Mouse (Mus musculus) CH12.LX (cell line): ENCODE data around the gene Bscl2. TPM values are rescaled to one million over a fixed set of nuclear protein-coding genes. Genes with fewer than 3 reads are reported as not detected.

Source experiments
- DNase-seq: peaks from one replicate; pipeline ENCODE4 v3.0.0-alpha.2; 2013; ENCODE audit errors: extremely low read depth
- H3K27ac ChIP-seq: 2 replicates; pipeline ENCODE4 v1.5.1; 2012; ENCODE audit warnings: low read depth, mild to moderate bottlenecking, control low read depth, moderate library complexity; ENCODE audit not compliant: insufficient read depth
- H3K27me3 ChIP-seq: replicated peaks from 2 replicates; pipeline ENCODE3; 2012; ENCODE audit warnings: inconsistent platforms
- H3K36me3 ChIP-seq, 2 experiments: replicated peaks in 1 of 2; 2 replicates each; pipeline versions ENCODE3 to v1.6.1; 2012; ENCODE audit warnings: inconsistent platforms in 1 of 2, low read length in 1 of 2, mild to moderate bottlenecking in 1 of 2, mixed read lengths in 1 of 2, moderate library complexity in 1 of 2; ENCODE audit not compliant: control insufficient read depth in 1 of 2, insufficient read depth in 1 of 2
- H3K4me1 ChIP-seq, 2 experiments: 2 replicates each; pipeline ENCODE4 v1.6.1; 2012; ENCODE audit warnings: inconsistent platforms in 1 of 2, moderate library complexity in 1 of 2; ENCODE audit not compliant: insufficient read depth in 2 of 2, control insufficient read depth in 1 of 2
- H3K4me2 ChIP-seq: 2 replicates; pipeline ENCODE4 v1.6.1; 2012; ENCODE audit warnings: low read depth, mild to moderate bottlenecking, control low read depth; ENCODE audit not compliant: poor library complexity, insufficient read depth, severe bottlenecking
- H3K4me3 ChIP-seq, 3 experiments: fragments of 150-350 bp in 1 of 3; sonication (generic) in 1 of 3; replicated peaks in 1 of 3; 2 replicates each; pipeline versions ENCODE3 to v1.5.1; 2011 to 2012; ENCODE audit warnings: low read depth in 2 of 3, low read length in 2 of 3, mild to moderate bottlenecking in 2 of 3, moderate library complexity in 2 of 3, control low read depth in 1 of 3, improper control_type of control experiment in 1 of 3, inconsistent platforms in 1 of 3, mixed read lengths in 1 of 3; ENCODE audit not compliant: poor library complexity in 1 of 3
- H3K79me2 ChIP-seq: replicated peaks from 2 replicates; pipeline ENCODE4 v1.6.1; 2012; ENCODE audit warnings: mild to moderate bottlenecking, moderate library complexity; ENCODE audit not compliant: control insufficient read depth, poor library complexity, insufficient read depth, severe bottlenecking; ENCODE audit errors: extremely low read depth
- H3K9ac ChIP-seq: 2 replicates; pipeline ENCODE4 v1.6.1; 2012; ENCODE audit warnings: low read depth, mild to moderate bottlenecking, control low read depth, moderate library complexity; ENCODE audit not compliant: insufficient read depth
- H3K9me3 ChIP-seq: replicated peaks from 2 replicates; pipeline ENCODE3; 2012; ENCODE audit warnings: low read length, inconsistent platforms, mixed read lengths
- CHD1 ChIP-seq: IDR thresholded peaks from 2 replicates; pipeline ENCODE4 v1.6.1; 2012; ENCODE audit warnings: low read depth, low read length, improper control_type of control experiment, inconsistent platforms
- CHD2 ChIP-seq: IDR thresholded peaks from 2 replicates; pipeline ENCODE4 v1.6.1; 2011; ENCODE audit warnings: low read length, improper control_type of control experiment
- CTCF ChIP-seq, 2 experiments: IDR thresholded peaks in 1 of 2; conservative IDR thresholded peaks in 1 of 2; 2 replicates each; pipeline ENCODE4 v1.5.1; 2011 to 2012; ENCODE audit warnings: low read depth in 2 of 2, low read length in 2 of 2, improper control_type of control experiment in 1 of 2, inconsistent platforms in 1 of 2, mild to moderate bottlenecking in 1 of 2, moderate library complexity in 1 of 2
- E2F4 ChIP-seq: IDR thresholded peaks from 2 replicates; pipeline ENCODE4 v1.6.1; 2011; ENCODE audit warnings: low read depth, low read length, improper control_type of control experiment; ENCODE audit not compliant: insufficient replicate concordance
- EP300 ChIP-seq: IDR thresholded peaks from 2 replicates; pipeline ENCODE4 v1.6.1; 2011; ENCODE audit warnings: low read length, improper control_type of control experiment
- IRF4 ChIP-seq: IDR thresholded peaks from 2 replicates; pipeline ENCODE4 v1.6.1; 2014; ENCODE audit warnings: low read depth, mild to moderate bottlenecking, inconsistent platforms, low read length, improper control_type of control experiment
- JUN ChIP-seq: IDR thresholded peaks from 2 replicates; pipeline ENCODE4 v1.6.1; 2011; ENCODE audit warnings: low read depth, mild to moderate bottlenecking, low read length, improper control_type of control experiment, moderate library complexity; ENCODE audit not compliant: insufficient read depth
- JUND ChIP-seq: conservative IDR thresholded peaks from 2 replicates; pipeline ENCODE4 v1.6.1; 2011; ENCODE audit warnings: low read depth, low read length, improper control_type of control experiment
- MAFK ChIP-seq: IDR thresholded peaks from 2 replicates; pipeline ENCODE4 v1.6.1; 2011; ENCODE audit warnings: low read length, improper control_type of control experiment; ENCODE audit not compliant: insufficient replicate concordance
- MAZ ChIP-seq: IDR thresholded peaks from 2 replicates; pipeline ENCODE4 v1.6.1; 2012; ENCODE audit warnings: low read depth, mild to moderate bottlenecking, inconsistent platforms, low read length, improper control_type of control experiment, moderate library complexity
- MXI1 ChIP-seq: IDR thresholded peaks from 2 replicates; pipeline ENCODE4 v1.6.1; 2011; ENCODE audit warnings: mild to moderate bottlenecking, low read depth, low read length, improper control_type of control experiment
- MYC ChIP-seq: IDR thresholded peaks from 2 replicates; pipeline ENCODE4 v1.6.1; 2011; ENCODE audit warnings: low read depth, mild to moderate bottlenecking, improper control_type of control experiment, low read length
- NELFE ChIP-seq: IDR thresholded peaks from 2 replicates; pipeline ENCODE4 v1.6.1; 2011; ENCODE audit warnings: low read depth, low read length, improper control_type of control experiment
- PAX5 ChIP-seq: IDR thresholded peaks from 2 replicates; pipeline ENCODE4 v1.6.1; 2012; ENCODE audit warnings: low read length, inconsistent platforms, mixed read lengths
- RAD21 ChIP-seq: IDR thresholded peaks from 2 replicates; pipeline ENCODE4 v1.6.1; 2011; ENCODE audit warnings: low read depth, mild to moderate bottlenecking, low read length, improper control_type of control experiment, moderate library complexity
- SIN3A ChIP-seq: IDR thresholded peaks from 2 replicates; pipeline ENCODE4 v1.6.1; 2012; ENCODE audit warnings: low read length, improper control_type of control experiment, inconsistent platforms
- SMC3 ChIP-seq: IDR thresholded peaks from 2 replicates; pipeline ENCODE4 v1.6.1; 2011; ENCODE audit warnings: low read depth, low read length, improper control_type of control experiment
- TBP ChIP-seq: conservative IDR thresholded peaks from 2 replicates; pipeline ENCODE4 v1.6.1; 2011; ENCODE audit warnings: low read depth, low read length, improper control_type of control experiment
- USF1 ChIP-seq: IDR thresholded peaks from 2 replicates; pipeline ENCODE4 v1.6.1; 2014; ENCODE audit warnings: low read depth, mild to moderate bottlenecking, inconsistent platforms, low read length, improper control_type of control experiment
- USF2 ChIP-seq: conservative IDR thresholded peaks from 2 replicates; pipeline ENCODE4 v1.6.1; 2011; ENCODE audit warnings: low read depth, low read length, improper control_type of control experiment
- dilution Hi-C: fragments of 300-500 bp; cut with MboI; formaldehyde crosslinking; loops from 2 replicates; pipeline ENCODE4 v1.14.3; 2020; ENCODE audit warnings: low sequenced_read_pairs; ENCODE audit not compliant: extremely low pct_unique_long_range_greater_than_20kb, extremely low pct_ligation_motif_present
- in situ Hi-C: fragments of 300-500 bp; cut with MboI; formaldehyde crosslinking; loops from 3 replicates; pipeline ENCODE4 v1.14.3; 2019; ENCODE audit warnings: low sequenced_read_pairs, low pct_ligation_motif_present, low pct_unique_long_range_greater_than_20kb, mixed read lengths
- polyA plus RNA-seq: library from polyadenylated mRNA; unstranded; fragments of >175 nt; gene quantifications from 2 replicates; pipeline ENCODE4 v1.2.1, GENCODE M21; 2012; ENCODE audit warnings: low read depth; ENCODE audit not compliant: insufficient read length
- total RNA-seq, 2 experiments: library from RNA; depleted of rRNA; stranded (reverse); fragments of 300-350 nt in 1 of 2; fragments of >200 nt in 1 of 2; gene quantifications; 2 replicates each; pipeline ENCODE4 v1.2.3; 2012 to 2014

The Bscl2 gene
- total and polyA plus RNA-seq, 3 experiments = 30.9 to 117 (median 51.6) TPM

DNA sequence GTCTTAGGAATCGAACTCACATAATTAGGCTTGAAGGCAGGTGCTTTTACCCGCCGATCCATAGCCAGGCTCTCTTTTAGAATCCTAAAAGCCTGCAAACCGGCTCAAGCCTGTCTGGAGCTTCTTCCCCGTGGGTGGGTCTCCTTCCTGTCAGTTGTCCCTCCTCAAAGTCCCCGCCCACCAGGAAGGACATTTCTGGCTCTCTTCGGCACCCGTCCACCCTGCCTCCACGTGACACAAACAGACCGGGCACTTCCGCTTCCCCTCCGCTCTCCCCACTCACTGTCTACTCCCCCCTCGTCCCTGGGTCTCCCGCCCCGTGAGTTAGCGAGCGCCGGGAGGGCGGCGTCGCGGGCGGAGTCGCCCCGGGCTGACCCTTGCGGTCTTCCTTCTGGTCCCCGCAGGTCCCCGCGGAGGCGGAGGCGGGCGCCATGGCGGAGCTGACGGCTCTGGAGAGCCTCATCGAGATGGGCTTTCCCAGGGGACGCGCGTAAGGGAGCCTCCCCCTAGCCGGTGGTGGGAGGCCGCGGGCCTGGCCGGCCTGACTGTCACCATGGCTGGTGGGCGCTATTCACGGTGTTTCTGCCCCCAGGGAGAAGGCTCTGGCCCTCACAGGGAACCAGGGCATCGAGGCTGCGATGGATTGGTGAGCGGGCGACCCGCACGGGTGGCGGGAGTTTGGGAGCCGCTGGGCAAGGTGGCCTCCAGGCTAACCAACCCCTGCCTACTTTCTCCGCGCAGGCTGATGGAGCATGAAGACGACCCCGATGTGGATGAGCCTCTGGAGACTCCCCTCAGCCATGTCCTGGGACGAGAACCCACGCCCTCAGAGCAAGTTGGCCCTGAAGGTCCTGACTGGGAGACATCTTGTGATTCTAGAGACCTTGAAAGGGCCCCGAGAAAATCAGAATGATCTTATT is 34.3 kb downstream of the Bscl2 start, which contains the start of gene Ubxn1 (continued):
- TF ChIP-seq JUND (no peak), MAFK (no peak), USF1 (peak; percentile 100), MYC (peak; percentile 48; the same call in 1 of the 2 replicates), USF2 (peak; percentile 98), NELFE (peak; percentile 69; the same call in 1 of the 2 replicates), TBP (peak; percentile 58; the same call in 1 of the 2 replicates), EP300 (no peak), MAZ (peak; percentile 96), CHD2 (no peak), IRF4 (peak; percentile 72; the same call in 1 of the 2 replicates), CHD1 (no peak), E2F4 (no peak), CTCF (conservative IDR thresholded peaks at IDR 0.05 in 1 of 2, IDR thresholded peaks at IDR 0.05 in 1 of 2; ENCODE audit: low read depth in 2 of 2, low read length in 2 of 2) (no peak), RAD21 (no peak), SIN3A (peak; percentile 99), MXI1 (peak; percentile 83; the same call in 1 of the 2 replicates)

DNA sequence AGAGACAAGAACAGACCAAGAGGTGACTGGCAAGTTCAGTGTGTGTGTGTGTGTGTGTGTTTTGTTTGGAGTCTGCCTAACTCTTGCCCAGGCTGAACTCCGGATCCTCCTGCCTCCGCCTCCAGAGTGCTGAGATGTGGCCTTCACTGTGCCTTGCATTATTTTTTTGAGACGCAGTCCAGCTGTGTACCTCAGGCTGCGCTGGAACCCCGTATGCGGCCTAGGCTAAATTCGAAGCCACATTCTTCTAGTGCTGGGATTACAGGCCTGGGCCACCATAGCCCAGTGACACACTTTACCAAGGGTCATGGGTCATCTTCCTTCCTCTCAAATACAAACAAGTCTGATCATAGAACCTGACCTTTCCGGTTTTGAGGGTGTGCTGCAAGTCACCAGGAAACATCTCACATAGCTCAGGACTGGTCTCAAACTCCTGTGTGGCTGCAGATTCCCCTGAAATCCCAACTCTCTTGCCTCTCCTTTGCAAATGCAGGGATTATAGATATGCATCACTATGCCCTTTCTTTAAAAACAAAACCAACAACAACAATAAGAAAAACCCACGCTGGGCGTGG is 35.1 kb downstream of the Bscl2 start:
- dilution Hi-C loops = no loop called here

More for the DNA sequence above, 35.1 kb downstream of the Bscl2 start:
- in situ Hi-C loops = no loop called here
- Histone ChIP-seq H3K9ac (peak overlapping the region; percentile 88), H3K9me3 (no peaks in the 10 kb centered on the region), H3K4me3 (peak overlapping the region; percentile 84 to 97 (median 87)), H3K79me2 (peaks cover 19% of the 10 kb centered on the region), H3K36me3 (peaks cover 25 to 43% of the 10 kb centered on the region in 2 experiments), H3K4me1 (peaks cover 2 to 16% of the 10 kb centered on the region in 2 experiments; a peak in 2 of 4 replicates), H3K27me3 (no peaks in the 10 kb centered on the region), H3K4me2 (peak overlapping the region; percentile 43), H3K27ac (no peak overlapping the region)
- no peak for TF ChIP-seq IRF4
- no peak; the same call in 1 of the 2 replicates for TF ChIP-seq CHD1
- no peak for TF ChIP-seq SMC3
- TF ChIP-seq PAX5 = no peak
- TF ChIP-seq JUN = no peak
- no peak for TF ChIP-seq CHD2
- DNase-seq = no peak
